Mouse (Mus musculus) embryo, embryonic 10 days (tissue): ENCODE measurements at regions not wholly inside any gene's neighbourhood (a gene's known extent, or its start where the extent isn't known, plus 50 kb on each side); places are given as distances from the start of the nearest gene placed in this dataset.

Experiments used
- DNase-seq: peaks from one replicate; pipeline ENCODE4 v3.0.0-alpha.2; 2015; ENCODE audit warnings: low spot score

DNA sequence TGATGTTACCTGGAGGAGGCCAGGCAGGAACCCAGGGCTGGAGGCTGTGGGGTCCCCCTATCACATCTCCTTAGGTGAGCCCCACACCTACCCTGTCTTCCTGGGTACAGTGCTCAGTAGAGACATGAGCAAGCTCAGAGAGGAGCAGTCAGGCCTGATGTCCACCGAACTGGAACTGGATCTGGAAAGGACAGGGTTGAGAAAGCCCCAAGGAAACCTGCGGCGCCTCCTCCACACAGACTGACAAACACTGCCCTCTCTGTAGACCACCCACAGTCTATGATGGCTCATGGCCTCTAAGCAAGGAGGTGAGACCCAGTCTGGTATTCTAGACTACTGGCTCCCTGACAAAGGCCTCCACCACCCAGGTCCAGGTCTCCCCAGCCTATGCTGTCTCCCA, 52.9 kb upstream of the Zmiz1 start:
- DNase-seq: no peak

DNA sequence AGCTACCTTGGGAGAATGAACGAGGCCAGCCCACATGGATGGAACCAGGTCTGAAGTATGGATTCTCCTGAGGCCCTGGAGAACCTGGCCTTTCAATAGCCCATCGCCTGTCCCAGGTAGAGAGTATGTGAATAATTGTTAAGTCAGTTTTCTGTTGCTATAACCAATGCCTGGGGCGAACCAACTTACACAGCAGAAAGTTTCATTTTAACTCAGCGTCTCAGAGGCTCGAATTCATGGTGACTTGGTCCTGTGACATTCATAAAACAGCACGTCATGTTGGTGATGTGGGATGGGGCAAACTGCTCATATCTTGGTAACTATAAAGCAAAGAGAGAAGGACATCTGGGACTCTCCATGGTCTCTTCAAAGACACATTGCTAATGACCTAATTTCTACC, 52.4 kb upstream of the Zmiz1 start:
- DNase-seq: no peak

DNA sequence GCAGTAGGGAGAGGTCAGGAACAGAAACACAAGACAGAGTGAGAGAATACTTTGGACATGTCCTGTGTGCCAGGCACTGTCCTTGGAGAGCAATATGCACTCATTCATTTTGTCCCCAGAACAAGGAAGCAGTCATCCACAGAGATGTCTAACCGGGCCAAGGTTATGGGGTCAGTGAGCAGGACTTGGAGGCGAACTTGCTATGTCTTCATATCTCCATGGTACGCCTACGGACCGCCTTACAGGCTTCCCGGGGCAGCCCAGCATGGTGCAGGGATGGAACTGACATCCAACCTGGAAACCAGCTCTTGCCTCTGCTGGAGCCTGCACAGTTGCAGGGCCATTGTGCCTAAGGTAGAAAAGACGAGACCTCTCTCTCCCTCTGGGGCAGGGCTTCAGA, 51.9 kb upstream of the Zmiz1 start:
- DNase-seq: no peak
